Mouse (Mus musculus) thymus, adult 18-20 months (tissue): Measurements from ENCODE around the gene Syt17.
"Not testable (repeated sequence)": the region's sequence is repeated elsewhere in the genome, so short reads cannot be mapped to it uniquely, and the experiment has no call there.

Experiments used
- DNase-seq, 2 experiments: peaks; one replicate each; pipeline ENCODE4 v3.0.0; 2022; ENCODE audit warnings: mixed read lengths in 2 of 2

Gene Syt17

DNA sequence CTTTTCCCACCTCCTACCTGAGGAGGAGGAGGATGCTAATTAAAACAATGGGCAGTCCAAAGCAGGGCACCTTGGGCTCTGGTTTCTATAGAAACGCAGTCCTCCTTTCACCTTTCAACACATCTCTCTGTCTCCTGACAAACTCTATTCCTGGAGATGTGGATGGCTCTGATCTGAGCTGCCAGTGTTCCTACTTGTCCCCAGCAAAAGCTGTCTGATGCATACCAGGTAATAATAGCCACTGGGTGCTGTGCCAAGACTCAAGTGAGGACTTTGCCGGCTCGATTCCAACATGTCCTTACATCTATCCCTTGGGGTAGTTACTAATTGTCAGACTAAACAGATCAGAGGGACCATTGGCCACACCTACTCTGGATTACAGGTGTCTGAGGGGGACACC, 72.7 kb downstream of the Syt17 start:
- no peak for DNase-seq

DNA sequence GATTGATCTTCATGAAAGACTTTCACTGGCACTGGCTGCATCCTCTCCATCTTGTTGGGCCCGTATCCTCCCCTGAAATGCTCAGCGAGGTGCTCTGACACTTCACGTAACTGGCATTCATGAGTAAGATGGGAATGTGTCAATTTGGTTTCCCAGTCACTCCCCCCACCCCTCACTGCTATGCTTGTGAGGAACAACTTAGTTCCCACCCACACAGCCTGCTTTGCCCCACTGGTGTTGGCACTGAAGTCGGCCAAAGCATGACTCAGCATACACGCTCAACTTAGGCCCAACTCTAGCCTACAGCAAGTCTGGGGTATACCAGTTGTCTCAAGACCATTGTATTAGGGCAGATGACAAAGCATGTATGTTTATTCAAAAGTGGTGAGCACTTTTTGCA, 76.7 kb downstream of the Syt17 start:
- no peak for DNase-seq

DNA sequence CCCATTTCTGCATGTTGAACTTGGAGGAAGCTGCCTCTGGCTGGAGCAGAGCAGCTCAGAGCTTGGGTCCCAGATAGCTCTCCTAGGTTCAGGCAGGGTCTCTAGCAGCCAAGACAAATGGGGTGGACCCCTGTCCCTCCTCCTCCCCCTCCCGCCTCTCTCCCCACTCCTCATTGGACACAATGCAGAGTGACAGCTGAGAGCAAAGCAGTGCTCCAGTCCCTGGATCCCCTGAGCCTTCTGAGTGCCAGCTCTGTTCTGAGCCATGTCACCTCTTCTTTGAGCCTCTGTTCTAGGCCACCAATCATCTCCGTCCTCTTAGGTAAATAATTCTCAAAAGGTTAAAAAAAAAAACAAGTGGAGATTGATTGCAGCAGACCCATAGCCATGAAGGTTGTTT, 78.3 kb downstream of the Syt17 start:
- no peak for DNase-seq

DNA sequence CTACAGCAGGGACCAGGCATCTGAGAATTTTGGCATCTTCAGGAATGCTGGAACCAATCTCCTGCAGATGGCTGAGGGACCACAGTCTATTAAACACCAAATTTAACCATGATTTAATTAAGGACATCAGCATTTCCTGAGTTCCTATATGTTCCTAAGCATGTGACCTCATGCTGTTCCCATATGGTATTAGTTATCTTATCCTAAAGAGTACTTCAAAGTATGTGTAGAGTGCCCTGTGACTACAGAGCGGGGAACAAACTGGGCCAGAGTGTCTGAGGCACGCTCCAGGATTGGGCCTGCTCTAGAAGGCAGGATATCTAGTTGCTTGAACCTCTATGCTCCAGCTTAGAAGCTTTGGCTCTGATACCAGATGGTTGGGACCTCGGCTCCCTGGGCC, 82.1 kb downstream of the Syt17 start:
- DNase-seq: no peak

DNA sequence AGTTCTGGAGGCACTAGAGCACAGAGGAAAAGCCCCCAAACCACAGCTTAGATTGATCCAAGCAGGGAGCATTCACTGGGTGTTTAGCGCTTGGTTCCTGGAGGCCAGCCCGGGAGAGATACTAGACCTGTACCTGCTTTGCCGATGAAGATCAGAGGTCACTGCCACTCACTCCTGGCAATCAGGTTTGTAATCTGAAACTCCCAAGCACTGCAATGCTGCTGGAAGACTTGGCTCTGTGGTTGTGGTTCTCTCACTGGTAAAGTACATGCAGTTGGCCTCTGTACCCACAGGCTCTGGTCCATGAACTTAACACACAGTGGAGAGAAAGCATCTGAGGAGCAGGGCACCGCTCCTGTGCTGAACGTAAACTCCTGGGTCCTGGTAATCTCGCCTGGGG, 82.8 kb downstream of the Syt17 start:
- no peak for DNase-seq

DNA sequence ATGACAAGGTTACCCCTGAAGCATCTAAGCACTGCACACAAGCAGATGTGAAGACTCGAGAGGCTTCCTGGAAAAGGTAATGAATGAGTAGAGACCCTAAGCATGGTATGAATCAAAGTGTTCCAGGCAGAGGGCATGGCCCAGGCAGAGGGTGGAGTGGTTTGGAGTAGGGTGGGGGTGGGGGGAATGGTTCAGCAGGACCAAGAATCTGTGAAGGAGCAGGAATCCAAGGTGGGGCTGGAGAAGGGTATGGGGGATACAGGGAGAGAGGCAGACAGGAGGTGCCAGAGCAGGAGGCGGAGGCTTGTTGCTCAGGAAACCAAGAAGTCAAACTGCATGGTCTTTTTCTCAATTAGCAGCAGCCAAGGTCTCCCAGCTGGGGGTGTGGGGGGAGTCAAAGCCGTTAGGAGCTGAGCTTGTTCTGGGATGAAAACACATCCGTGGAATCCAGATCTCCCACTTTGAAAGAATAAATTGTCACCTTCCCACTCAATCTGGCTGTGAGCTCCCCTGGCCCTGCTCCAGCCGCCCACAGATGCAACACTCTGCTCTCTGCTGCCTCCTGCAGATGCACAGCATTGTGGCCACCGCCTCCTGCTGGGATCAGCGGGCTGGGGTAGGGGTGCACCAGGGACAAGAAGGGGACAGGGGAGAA, 83.5 kb downstream of the Syt17 start:
- DNase-seq: no peak

DNA sequence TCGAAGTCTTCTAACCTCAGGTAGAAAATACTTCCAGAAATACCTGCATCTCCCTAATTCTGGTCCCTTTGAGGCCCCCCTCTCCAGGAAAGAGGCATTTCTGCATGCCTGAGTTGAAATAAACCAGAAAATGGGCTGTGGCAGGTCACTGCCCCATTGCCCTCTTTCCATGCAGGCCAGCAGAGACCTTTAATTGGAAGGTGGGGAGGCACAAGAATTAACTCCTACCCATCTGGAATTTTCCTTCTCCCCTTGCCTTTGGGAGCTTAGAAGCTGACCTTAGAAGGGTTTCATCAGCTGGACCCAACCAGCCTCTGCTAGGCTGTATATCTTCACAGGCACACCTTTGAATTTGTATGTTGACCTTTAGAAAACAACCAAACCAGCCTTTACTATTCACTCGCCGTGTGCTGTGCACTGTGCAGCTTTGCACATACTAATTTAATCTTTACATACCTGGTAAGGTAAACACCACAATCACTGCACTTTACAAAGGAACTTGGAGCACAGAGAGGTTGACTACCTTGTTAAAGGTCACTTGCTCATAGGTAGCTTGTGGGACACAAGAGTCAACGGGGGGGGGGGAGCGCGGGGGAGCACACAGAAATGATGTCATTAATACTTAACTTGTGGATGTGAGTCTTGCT, 84.3 kb downstream of the Syt17 start:
- no peak for DNase-seq

DNA sequence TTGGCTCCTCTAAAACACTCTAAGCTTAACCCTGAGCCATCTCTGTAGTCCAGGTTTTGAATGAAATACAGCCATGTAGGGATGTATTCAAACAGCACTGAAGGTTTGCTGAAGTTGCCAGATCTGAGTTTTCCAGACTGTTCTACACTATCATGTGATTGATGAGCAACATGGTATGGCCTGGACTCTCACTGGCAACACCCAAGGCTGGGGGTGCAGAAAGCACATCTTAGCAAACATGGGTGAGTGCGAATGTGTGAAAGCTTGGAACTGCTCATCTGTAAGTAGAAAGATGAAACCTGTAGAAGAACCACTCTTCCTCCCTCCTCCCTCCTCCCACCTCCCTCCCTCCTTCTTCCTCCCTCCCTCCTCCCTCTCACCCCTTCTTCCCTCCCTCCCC, 85.1 kb downstream of the Syt17 start:
- DNase-seq: no peak

DNA sequence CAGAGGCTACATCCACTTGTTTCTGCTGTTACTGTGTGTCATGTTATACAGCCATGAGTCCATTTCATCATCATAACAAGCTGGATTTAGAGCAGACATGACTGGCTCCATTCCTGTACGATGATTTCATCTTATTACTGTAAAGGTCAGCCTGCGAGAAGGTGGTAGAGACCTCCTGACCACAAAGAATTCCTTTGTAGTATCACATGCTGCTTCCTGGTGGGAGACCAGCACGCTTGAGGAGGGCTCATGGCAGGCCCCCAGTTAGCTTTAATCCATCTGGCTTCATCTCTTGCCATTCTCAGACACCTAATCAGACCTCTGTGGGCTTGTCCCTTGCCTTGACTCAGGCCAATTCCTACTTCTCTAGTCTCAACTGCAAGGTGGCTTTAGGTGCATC, 85.8 kb downstream of the Syt17 start:
- DNase-seq: no peak

DNA sequence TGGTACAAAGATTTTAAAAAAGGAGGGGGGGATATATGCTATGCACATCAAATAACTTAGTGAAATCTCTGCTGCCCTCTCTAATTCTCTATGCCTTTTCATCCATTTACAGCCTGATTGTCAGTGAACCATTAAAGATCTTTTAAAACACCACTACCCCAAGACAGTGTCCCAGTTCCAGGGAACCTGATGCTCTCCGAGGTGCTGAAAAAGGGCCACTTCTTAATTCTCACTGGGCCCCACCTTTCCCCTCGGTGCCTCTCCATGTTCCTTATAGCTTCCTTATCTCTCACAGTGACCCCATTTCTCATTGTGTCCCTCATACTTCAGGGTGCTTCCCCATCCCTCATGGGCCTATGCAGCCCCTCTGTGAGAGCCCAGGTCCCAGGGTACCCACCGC, 89.0 kb downstream of the Syt17 start:
- no peak for DNase-seq

DNA sequence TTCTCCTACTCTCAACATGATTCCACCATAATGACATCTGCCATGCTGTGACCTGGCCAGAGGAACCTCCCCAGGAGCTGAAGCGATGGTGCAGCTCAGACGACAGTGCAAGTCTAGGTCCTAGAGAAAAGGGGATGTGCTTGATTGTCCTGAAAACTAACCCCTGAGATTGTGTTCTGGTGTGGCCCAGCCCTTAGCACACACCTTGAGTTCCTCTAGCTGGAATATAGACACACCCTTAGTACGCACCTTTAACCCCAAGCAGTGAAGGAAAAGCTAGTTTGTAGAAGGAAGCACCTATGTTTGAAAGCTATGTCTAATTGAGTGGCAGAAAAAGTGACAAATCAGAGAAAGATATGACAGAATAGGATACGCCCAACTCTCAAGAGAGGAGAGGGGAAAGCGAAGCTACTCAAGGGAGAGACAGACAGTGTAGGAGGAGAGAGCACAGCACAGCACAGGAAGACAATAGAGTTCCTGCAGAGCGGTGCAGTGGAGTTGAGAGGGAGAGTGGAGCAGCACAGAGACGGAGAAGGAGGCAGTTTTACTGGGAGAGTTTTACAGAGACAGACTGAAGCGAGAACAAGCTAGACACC, 91.5 kb downstream of the Syt17 start:
- not testable (repeated sequence) for DNase-seq

DNA sequence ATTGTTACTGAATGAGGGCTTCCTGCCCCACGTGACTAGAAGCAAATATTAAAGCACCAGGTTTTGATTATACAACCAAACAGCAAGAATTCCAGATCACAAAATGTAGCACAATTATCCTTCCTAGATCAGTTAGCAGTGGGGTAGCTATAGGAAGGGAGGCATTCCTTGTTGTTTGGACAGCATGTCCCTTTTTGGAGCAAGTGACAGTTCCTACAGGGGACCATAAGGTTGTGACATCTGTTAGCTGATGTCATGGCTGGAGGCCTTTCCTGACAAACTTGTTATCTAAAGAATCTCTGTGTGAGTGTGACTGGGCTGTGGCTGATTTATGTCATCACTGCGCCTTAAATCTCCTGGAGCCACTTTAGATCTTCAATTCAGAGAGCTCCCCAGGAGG, 97.2 kb downstream of the Syt17 start:
- no peak for DNase-seq

DNA sequence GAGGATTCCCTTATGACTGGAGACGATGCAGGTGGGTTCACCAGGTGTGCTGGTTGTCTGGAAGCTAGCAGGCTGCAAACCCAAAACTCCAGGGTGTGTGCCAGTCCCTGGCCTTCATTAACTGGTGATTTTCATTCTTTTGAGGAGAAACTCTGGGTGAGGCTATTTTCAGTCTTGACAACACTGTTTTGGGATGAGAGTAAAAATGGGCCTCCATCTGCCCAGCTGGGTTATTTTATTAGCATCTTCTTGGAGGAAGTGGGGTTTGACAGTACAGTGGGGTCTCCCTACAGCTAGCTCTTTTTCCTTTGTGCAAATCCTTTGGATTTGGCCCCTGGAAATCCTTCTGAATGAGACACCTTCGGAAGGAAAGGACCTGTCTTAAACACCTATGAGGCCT, 101.1 kb downstream of the Syt17 start:
- DNase-seq: no peak

DNA sequence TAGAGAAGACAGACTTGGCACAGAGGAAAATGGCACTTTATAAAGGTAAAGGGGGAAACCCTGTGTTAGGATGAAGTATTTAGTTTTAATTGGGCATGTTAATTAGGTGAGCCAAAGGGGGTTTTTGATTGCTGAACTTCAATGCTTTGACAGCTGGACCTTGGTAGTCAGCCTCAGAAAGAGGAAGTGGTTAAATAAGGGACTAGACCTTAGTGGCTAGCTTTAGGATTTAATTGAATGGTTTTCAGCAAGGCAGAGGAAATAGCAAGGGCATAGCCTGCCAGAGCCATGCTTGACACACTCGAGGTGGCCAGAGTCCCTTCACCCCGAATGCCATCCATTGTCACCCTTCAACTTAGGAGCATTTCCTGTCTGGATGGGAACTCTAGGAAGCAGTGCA, 101.6 kb downstream of the Syt17 start:
- no peak for DNase-seq

DNA sequence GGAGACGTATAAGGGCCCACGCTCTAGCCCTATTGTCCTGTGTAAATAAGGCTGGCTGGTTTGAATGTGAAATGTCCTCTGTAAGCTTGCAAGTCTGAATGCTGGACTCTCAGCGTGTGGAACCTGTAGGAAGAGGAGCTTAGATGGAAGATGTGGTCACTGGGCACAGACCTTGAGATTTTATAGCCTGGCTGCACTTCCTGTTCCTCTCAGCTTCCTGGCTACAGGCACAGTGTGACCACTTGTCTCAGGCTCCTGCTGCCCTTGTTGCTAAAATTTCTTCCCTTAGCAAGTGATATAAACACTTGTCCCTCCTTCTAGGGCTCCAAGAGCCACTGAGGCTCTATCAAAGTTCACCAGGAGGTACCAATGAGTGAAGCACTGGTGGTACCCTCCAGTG, 102.6 kb downstream of the Syt17 start:
- DNase-seq: no peak

DNA sequence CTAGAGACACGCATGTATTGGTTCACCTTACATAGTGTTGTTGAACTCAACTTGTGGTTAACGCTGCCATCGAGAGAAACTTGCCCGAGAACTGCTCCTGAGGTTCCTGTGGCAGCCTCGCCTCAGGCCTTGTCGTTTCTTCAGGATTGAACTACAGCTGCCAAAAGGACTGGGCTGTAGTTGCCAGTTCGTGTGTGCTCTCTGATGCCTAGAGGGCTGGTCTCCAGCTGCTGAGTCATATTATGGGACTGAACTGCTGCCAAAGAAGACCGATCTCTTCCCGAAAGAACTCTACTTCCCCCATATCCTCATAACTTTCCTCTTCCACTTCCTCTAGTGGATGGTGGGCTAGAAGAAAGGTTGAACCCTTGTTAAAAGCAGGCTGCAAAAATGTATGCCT, 103.3 kb downstream of the Syt17 start:
- no peak for DNase-seq
